Mouse (Mus musculus) layer of hippocampus, adult 18-20 months (tissue): Measurements from ENCODE around the gene Hs6st2. TPM values are rescaled to one million over a fixed set of nuclear protein-coding genes. Genes with fewer than 3 reads are reported as not detected.
A peak's percentile ranks its signal among the peaks of the same experiment; 100 is the strongest.

Source experiments
- DNase-seq, 2 experiments: peaks; one replicate each; pipeline ENCODE4 v3.0.0; 2022; ENCODE audit warnings: low spot score in 2 of 2
- long read RNA-seq: library from polyadenylated mRNA; stranded (forward); transcript quantifications from one replicate; pipeline ENCODE4 v2.0.0, GENCODE M21; 2021
- total RNA-seq, 2 experiments: library from RNA; stranded (reverse); gene quantifications; 2 replicates each; pipeline ENCODE4 v1.2.3; 2021

Hs6st2 gene
- total RNA-seq = 10 to 100 TPM; 29.9 to 30.0 TPM
- long read RNA-seq, partial matches to known transcripts = 2 of 2 reads
- long read RNA-seq, other reads (novel, unspliced or antisense) = 0 of 2 reads

DNA sequence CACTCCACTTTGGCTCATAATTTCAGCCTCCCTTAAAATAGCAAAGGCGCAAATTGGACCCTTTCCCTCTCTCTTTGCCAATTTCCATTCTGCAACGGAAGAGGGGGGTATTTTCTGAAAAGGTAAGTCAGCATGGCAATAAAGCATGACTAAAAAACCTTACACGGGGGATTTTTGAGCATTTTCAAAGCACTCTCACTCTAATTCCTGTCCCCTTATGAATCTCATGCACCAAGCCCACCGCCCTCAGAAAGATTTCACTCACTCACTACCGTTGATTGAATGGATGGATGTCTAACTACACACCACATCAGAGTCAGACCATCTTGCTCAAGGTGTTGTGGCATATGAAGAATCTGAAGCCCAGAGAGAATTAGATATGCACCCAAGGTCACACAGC lies at the start of gene Hs6st2:
TSS of gene Hs6st2 (minus strand) at position 101 of the 400 bp plus-strand sequence.
- no peak for DNase-seq

DNA sequence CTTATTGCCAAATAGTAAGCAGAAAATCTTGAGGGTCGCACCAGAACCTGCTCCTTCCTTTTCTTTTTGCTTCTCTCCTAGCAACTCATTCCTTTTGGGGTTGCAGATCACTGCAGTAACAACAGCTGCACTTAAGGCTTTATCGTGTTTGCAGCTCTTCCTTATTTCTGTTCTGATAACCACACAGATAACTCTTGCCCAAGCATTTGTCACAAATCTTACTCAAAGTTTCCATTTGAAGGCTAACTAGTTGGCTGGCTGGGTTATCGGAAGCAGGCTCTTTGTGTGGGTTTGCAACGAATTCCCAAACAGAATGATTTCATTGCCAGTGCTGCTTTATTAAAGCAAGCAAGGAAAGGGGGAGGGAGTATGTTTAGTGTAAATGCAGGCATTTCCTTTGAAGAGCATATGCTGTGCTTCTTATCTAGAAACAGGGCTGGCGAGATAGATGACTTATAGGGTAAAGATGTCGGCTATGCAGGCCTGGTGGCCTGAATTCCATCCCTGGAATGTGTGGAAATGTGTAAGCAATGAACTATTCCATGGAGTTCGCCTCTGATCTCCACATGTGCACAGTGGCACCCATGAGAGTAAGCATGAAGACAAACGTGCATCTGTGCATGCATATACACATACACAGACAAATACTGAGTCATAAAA lies 32.6 kb upstream of the Hs6st2 start:
- no peak for DNase-seq

DNA sequence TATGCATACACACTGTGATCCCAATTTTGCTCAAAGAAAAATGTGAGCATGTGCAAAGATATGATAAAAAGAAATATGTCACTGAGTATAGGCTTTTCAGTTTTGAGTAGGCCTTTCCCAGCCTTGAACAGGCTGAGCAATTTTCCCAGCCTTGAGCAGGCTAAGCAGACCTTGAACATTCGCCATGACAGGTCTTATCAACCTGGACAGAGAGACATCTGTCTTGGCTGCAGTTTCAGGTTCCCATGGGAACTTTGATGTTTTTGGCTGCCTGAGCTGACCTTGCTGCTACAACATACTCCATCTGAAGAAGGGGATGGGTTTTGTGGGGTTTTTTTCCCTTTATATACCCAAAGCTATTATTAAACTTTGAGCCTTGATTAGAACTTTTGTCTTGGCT lies 31.3 kb upstream of the Hs6st2 start:
- no peak for DNase-seq

DNA sequence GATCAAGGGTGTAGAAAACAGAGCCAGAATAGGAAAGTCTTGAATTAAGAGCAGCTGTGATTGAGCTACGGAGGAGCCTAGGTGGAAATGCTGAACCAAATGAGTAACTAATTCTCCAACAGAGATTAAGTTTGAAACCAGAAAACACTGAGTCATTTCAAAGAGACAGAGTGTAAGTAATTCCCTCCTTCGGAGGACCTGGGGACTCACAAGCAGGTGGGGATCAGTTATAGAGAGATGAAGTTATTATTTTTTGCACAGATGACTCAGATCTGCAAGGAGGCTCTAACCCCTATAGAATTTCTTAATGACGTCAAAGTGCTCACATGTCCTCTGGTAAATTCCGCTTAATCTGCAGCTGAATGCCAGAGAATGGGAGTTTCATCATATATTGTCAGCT lies 21.2 kb upstream of the Hs6st2 start:
- no peak for DNase-seq

DNA sequence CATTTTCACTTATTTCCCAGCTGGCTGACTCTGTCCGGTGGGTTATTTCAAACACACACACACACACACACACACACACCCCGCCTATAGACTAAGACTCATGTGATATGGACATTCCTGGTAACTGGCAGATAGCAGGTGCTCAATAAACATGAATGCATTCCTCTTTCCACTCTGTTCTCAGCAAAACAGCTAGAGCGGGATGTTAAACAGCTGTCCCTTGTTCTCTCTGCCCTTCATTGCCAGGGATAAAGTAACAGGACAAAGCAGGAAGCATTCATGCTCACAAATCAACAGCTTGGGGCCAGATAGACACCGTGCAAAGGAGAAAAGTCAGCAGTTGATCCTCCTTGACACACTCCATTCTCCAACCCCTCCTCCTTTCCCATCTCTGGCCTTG lies 17.4 kb upstream of the Hs6st2 start:
- no peak for DNase-seq

DNA sequence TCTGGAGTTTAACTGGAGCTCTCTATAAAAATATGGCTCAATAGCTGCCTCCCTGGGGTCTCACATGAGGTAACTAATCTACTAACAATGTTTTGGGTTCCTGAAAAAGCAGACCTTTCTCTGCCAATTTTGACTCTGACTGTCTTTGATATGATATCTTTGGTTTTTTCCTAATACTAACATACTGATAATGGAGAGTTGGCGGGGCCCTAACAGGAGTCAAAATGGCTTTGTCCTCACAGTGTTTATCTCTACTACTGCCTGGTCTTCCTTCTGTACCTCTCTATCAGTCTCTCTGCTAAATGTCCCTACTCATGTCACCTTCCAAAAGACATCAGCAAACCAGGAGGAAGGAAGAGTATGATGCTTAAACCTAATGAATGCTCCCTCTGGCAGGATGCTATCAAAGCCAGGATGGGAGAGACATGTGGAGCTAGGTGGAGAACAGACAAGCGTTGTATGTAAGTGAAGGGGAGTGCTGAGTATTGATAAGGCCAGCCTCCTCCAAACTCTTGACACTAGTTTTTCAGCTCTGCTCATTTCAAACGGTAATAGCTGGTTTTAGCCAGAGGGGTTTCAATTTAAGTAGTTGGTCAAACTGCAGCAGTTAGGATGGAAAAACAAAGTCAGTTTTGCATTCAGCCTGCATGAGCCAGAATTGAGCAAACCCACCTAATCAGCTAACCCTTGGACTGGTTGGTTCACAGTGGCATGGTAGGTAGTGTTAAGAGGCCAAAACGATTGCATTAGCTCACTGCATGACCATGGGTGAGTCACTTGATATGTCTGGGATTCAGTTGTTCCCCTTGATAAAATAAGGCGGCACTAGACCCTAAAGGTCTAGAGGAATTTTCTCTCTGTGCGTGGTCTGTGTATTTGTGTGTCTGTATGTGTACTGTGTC lies 4.6 kb upstream of the Hs6st2 start:
- no peak for DNase-seq

GRCm38 (mm10) chrX:51684336-51685056 lies 2.8 kb upstream of the Hs6st2 start:
- no peak for DNase-seq

GRCm38 (mm10) chrX:51681170-51681667 lies 437 bp downstream of the Hs6st2 start:
- peak in 1 of 2 experiments; percentile 5 for DNase-seq

- DNase-seq = peak; percentile 10 to 23
These were observed 1.1 kb downstream of the Hs6st2 start for GRCm38 (mm10) chrX:51680428-51681169.

GRCm38 (mm10) chrX:51679601-51680427 lies 1.8 kb downstream of the Hs6st2 start:
- DNase-seq = peak in 1 of 2 experiments; percentile 16

DNA sequence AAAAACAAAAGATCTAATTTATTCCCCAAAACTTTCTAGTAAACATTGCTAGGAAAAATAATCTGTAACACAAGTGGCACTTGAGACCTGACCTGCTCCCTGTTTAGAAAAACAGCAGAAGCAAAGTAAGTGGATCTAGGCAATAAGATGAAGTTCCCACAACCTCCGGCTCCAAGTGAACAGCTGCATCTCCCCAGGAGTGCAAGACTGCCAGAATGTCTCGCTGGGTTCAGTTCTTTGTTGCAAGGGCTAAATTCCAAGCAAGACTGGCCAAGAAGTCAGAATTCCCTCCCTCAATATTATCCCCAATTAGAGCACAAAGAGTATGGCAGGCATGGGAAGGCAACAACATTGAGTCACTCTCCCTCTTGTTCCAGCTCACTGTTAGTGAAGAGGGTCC lies 23.4 kb downstream of the Hs6st2 start:
- no peak for DNase-seq

DNA sequence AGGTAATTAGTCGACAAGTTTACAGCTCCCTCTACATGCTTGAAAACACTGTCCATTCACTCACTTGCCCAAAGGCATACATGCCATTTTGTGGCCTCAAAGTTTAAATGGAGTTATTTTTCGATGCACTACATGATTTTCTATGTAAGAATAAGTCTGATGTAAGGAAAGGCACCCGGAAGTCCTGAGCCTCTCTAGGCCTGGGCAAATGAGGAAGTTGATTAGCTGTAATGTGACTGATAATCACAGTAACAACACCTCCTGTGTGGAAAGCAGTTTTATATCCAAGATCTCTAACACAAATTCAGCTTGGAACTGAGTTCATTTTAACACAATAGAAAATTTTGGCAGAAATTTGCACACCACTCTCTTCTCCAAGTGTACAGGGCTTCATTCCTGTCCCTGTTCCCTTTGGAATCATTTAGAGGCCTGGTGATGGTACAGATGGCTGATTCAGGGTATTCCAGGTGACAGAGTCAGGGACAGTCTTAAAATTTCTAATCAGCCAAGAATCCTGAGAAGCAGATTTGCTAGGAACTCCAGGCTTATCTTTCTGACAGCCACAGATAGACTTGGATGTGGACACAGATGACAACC lies 38.9 kb downstream of the Hs6st2 start:
- DNase-seq = no peak

- no peak for DNase-seq
These were observed 45.9 kb downstream of the Hs6st2 start for GRCm38 (mm10) chrX:51635756-51636155.

DNA sequence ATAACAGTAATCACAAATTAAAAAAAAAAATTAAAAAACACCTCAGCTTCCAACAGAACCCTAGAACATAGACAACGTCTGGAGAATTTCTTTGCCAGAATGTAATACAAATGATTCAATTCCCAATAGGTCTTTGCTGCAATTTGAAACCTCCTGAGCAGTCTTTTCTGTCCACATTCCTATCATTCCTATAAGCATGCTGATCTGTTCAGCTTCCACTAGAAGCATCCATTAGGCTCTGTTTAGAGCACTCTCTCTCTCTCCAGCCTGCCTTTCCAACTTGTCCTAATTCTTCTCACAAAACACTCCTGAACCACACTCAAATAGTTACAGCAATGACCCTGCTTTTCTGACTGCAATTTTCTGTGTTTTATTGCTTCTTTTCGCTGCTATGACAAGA lies 50.3 kb downstream of the Hs6st2 start:
- DNase-seq = no peak

GRCm38 (mm10) chrX:51614384-51615004 lies 67.2 kb downstream of the Hs6st2 start:
- no peak for DNase-seq

DNA sequence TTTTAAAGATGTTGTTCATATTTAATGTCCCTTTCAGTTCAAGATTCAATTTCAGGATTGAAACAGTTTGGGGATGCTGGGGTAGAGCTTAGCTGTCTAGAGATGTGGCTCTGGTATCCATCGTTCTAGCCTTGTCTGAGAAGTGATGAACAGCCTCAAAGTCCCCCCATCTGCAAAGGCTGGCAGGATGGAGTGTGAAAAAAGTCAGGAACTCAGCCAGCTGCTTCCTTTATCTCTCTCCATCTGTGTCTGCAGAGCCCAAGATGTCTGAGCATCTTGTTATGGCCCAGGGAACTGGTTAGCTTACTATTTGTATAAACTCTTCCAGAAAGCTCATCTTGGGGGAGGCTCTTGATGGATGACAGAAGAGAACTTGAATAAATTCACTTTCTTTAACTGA lies 70.9 kb downstream of the Hs6st2 start:
- peak in 1 of 2 experiments; percentile 11 for DNase-seq

- DNase-seq = peak in 1 of 2 experiments; percentile 55
These were observed 75.3 kb downstream of the Hs6st2 start for GRCm38 (mm10) chrX:51606231-51606863.

- DNase-seq = peak in 1 of 2 experiments; percentile 47
These were observed 88.9 kb downstream of the Hs6st2 start for GRCm38 (mm10) chrX:51592751-51593150.
